Mouse (Mus musculus): ENCODE measurements around the gene Htra2.

The Htra2 gene

DNA sequence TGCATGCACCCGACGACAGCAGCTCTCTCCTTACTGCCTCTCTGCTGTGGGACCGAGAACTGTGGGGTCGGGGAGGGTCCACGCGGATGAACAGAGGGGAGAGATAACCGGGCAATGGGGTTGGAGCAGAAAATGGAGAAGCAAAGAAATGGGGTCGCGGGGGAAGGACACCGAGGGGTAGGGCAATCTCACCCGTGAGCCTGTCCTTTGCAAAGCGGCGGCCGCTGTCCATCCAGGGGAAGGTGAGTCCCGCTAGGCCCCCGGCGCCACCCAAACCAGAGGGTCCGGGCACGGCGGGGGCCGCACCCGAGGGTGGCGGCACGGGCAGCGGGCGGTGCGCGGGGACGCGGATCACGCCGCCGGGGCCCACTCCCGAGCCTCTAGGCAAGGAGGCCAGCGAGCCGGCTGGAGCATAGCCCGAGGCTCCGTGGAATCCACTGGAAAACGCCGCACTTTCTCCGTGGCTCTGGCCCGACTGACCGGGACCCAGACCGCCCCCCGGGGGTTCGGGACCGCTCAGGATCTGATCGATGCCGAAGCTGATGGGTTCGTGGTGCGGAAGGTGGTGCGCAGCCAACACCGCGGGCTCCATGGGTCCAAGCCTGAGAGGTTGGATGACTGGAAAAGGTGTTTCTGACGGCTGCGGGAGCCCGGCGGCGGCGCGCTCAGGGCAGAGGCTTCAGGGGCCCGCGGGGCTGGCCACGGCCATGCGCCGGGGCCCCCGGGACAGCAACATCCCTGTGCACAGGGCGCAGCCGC, 14.6 kb upstream of the Htra2 start:
- no peak for DNase-seq (ENCODE audit: low spot score)

DNA sequence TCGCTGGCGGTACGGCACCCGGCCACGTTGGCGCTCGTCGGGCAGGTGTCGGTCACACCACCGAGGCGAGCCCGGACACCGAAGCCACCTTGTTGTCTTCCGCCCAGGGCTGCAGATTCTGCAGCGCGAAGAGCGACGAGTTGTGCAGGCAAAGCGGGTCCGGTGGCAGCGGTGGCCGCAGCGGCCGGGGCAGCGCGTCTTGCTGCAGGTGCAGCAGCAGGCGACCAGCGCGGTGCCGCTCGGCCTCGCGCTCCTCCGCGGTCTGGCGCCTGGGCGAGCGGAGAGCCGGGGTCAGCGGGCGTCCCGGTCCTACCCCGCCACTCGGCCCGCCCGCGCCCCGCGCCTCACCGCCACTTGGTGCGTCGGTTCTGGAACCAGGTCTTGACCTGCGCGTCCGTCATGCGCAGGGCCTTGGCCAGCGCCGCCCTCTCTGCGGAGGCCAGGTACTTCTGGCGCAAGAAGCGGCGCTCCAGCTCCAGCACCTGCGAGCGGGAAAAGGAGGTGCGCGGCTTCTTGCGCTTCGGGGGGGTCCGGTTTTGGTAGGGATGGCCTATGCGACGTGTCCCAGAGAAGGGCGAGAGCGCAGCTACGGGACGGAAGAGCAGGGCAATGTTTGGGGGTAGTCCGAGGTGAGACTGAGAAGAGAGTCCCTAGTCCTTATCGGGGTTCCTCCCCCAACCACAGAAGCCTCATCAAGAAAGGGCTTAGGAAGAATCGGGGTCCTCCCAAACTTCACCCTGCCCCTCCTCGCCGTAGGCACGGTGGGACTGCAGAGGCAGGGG, 13.8 kb upstream of the Htra2 start:
- DNase-seq (ENCODE audit: low spot score): no peak

DNA sequence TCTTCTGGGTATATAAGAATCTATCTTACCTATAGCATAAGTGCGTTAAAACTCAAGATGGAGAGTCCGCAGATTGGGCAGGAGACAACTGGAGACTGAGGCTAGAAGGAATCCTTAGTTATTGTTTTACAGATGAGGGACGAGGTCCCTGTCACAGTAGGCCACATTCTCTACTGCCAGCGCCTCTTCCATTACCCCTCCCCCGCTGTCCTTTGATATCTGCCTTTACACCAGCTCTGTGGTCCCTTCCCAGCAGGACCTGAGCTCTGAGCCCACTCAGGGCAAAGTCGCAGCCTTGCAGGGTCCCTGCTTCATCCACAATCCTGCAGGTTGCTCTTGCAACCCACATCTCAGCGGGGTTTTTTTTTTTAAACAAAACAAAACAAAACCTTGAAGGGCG, 13.1 kb upstream of the Htra2 start:
- no peak for DNase-seq (ENCODE audit: low spot score)

DNA sequence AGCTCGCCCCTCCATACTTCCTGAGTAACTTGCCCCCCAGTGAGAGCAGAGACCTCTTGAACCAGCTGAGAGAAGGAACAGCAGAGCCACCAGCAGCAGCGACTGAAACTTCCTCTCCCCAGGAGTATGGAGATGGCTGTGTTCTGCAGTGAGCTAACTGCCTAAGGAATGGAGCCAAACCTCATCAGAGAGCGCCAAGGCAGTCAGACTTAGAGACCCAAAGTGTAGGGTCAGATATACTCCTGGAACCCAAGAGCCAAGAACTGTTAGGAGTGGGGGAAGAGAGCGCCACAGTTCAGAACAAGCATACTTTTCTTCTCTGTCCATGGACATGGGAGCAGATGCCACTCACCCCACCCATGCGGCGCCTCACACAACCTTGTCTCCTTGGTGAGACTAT, 11.4 kb upstream of the Htra2 start:
- no peak for DNase-seq (ENCODE audit: low spot score)

DNA sequence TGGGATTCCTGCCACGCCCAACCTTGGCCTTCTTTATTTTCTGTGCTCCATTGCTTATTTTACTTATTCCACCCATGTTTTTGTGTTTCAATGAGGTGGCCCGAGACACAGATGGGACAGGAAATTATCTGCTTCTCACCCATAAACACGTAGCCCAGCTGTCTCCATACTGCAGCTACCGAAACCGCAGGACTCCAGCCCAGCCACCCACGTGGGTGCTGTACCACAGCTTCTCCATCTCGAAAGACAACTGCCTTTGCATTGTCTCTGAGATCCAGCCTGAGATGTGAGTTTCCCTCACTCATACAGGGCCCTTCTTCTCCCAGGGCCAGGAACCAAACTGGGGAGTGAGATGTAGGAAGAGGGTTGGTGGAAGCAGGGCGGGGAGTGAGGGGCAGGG, 10.9 kb upstream of the Htra2 start:
- no peak for DNase-seq (ENCODE audit: low spot score)

DNA sequence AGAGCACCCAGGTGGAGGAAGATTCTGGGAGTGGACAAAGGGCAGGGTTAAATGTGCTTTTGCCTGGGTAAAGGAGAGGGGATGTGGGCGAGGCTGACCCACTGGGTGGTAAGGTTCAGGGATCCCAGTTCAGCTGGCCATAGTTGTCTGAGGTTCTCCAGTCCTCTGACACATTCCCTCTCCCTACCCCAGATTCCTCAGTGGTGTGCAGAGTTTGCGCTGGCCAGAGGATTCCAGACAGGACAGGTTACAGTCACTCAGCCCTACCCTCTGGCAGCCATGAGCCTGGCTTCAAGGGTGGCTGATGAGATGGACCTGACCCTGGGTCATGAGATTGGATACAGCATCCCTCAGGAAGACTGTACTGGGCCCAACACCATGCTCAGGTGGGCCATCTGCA, 3.7 kb upstream of the Htra2 start:
- DNase-seq (ENCODE audit: low spot score): no peak

DNA sequence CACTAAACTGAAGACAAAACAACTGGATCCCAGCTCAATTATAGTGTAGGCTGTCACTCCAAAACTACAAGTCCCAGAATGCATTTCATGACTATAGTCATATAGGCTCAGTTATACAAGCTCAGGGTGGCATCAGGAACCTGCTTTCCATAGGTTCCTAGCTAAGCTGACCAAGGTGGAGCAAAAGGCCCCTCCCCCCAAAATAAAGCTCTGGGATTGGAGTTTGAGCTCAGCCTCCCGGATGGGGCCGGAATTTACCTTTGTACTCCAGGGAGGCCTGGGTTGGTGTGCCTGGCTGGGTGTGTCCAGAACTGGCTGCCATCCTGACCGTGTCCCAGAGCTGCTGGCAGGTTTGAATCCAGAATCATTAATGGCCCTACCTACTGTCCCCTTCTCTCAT, 2.7 kb upstream of the Htra2 start, which contains the start of gene Dqx1:
TSS of gene Dqx1 (plus strand) at position 55 of the 400 bp plus-strand sequence.
- no peak for DNase-seq (ENCODE audit: low spot score)

DNA sequence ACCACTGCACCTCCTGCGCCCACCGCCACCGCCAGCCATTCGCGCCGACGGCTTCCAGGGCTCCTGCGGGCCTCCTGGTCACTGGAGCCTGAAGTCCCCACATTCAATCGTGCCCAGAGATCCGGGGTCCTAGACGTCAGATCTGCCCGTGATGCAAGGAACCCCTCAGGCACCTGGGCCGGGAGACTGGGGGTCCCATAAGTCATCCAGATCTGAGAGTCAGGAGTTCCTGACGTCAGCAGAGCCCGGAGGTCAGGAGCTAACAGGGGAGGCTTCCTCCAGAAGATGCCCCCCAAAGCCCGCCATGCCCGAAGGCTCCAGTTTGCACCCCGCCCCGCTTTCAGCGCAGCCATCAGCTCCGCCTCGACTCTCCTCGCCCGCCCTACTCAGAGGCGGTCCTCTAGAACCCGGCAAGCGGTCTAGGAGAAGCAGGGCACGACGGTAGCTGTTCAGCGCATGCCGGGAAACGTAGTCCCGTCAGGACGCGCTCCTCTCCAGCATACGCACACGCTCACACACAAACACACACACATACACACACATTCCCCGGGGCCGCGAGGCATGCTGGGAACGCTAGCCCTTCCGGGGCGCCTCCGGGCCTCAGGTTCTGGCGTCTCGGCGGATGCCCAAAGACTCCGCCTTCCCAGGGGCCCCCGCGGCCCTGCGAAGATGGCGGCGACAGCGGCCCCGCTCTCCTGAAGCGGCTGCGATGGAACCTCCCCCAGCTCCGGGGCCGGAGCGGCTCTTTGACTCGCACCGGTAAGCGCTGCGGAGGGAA, 810 bp downstream of the Htra2 start, which contains the start of gene Aup1:
TSS of gene Aup1 (plus strand) at position 448 of the 778 bp plus-strand sequence.
- peak; percentile 97 for DNase-seq (ENCODE audit: low spot score)

DNA sequence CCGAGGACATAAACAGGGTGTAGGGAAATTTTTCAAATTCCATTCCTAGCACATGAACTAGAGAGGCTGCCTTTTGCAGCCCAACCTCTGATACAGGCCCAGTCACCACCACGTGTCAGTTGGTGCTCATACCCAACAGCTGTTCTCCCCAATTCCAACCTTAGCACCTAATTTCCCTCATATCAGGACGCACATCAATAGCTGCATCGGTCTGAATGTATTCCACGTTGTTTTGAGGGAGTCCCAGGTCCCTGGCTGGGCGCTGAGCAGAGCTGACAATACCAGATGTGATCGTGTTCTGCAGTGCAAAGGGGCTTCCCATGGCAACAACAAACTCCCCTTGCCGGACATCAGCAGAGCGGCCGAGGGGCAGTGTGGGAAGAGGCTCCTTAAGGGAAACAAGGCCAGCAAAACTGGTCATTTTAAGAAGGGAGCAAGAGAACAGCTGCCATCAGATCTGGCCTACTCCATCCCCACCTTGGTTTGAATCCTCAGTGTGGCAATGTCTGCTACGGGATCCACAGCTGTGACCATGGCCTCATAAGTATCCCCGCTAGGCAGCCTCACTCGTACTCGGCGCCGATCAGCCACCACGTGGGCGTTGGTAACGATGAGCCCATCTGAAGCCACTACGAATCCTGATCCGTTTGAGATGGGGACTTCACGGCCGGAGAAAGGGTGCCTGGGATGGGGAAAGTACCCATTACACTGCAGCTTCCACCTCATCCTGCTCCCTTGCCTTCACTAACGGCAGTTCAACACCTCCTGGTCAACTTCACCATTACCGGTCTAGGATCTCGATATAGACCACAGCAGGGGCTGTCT, 1.7 kb downstream of the Htra2 start:
- DNase-seq (ENCODE audit: low spot score): peak; percentile 42

DNA sequence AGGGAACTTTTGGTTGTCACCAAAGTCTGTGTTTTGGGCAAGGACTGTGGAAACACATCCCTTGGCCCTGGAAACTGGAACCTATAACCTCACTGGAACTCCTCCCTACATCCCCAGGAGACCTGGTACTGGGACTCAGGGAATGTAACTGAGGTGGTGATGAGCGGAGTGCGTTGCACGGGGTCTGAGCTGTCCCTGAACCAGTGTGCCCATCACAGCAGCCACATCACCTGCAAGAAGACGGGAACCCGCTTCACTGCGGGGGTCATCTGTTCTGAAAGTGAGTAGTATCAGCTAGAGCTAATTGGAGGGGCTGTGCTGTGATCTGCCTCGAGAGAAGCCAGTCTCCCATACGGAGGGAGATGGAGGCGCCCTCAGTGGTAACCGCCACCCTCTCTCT, 5.7 kb downstream of the Htra2 start:
- no peak for DNase-seq (ENCODE audit: low spot score)

DNA sequence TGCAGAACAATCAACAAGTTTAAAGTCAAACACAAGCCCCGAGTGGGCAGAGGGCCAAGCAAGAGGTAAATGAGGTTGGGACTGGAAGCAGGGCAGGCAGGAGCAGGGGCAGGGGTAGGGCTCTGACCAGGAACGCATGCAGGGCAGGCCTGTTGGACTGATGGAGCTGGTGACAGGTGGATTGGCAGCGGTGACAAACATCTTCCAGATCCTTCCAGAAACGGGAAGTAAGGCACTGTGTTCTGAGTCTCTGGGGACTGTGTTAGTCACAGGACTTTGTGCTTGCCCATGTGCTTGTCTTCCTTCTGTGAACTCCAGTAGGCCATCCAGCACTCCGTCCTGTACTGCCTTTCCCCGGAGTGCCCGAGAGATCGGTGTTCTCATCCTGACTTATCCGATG, 10.3 kb downstream of the Htra2 start:
- DNase-seq (ENCODE audit: low spot score): no peak

DNA sequence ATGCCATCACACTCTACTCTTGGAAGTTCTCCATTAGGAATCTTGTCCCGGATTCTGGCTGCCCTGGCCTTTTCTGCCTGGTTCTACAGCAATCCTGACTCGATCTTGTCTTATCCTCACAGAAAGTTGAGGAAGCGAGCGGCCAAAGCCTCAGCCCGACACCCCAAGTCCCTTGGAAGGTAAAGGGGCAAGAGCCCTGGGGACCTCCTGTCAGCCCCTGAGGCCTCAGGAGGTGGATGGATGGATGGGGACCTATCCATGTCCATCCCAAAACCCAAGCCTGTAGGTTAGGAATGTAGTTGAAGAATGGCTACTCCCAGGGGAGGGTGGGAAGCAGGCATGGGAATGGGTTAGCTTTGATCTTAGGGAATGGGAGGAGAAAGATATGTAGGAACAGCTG, 11.1 kb downstream of the Htra2 start:
- no peak for DNase-seq (ENCODE audit: low spot score)

DNA sequence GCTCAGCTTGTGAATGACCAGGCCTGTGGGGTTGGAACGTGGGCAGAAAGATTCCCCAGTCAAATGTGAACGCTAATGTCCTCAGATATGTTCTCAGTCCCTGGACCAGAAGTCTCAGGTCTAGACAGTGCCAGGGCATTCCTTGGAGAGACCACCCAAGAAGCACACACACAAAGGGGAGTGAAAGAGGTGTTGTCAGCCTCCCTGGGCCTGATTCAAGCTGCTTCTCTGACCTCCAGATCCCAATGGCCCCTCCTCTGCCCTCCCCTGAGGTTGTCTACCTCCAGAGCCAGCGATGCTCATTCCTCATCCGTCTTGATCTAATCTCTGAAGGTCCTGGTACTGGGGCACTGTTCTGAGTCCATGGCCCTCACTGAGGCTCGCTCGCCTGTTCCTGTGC, 11.5 kb downstream of the Htra2 start:
- no peak for DNase-seq (ENCODE audit: low spot score)

DNA sequence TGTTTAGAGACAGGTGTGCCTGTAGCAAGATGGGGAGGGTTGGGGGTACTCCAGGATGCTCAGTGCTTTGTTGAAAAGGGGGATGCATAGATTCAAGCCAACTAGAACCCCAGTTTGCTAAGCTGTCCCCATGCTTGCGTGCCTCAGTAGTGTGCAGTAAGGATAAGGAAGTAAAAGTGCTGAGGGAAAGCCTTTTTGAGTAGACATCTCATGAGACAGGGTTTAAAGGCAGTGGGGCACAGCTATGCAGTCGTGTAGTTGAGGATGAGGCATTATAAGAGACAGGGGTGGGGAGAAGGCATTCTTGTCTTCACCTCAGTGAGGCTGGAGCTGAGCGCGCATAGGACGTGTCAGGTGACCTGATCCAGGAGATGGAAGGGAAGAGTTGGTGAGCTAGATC, 14.5 kb downstream of the Htra2 start:
- DNase-seq (ENCODE audit: low spot score): no peak

DNA sequence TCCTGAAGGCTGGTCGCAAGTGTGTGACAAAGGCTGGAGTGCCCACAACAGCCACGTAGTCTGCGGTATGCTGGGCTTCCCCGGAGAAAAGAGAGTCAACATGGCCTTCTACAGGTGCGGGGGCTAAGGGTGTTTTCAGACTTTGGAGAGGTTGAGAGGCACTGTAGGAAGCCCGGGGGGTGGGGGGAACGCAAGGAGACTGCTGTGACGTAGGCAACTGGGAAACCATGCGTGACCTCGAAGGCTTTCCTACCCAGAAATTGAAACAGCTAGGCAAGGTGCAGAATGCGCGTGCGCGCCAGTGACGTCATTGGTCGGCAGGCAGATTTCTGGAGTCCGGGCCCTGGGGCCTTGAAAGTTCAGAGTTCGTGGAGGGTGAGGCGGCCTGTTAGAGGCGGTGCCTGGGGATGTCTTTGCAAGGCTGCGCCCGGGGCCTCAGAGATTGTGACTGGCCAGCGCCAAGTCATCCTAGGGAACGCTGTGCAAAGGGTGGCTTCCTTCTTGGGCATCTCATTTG, 16.5 kb downstream of the Htra2 start:
- DNase-seq (ENCODE audit: low spot score): peak; percentile 94

DNA sequence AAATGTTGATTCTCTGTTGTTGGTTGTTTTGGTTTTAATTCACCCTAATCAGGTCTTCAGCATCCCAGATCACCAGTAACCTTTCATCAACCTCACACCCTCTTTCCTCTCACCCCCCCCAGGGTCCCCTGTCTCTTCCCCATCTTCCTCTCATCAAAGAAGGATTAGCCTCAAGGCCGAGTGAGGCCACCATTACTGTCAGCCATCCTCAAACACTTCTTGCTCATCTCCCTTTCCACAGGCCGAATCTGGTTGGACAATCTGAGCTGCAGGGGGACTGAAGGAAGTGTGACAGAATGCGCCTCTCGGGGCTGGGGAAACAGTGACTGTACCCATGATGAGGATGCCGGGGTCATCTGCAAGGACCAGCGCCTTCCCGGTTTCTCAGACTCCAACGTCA, 17.9 kb downstream of the Htra2 start:
- no peak for DNase-seq (ENCODE audit: low spot score)

DNA sequence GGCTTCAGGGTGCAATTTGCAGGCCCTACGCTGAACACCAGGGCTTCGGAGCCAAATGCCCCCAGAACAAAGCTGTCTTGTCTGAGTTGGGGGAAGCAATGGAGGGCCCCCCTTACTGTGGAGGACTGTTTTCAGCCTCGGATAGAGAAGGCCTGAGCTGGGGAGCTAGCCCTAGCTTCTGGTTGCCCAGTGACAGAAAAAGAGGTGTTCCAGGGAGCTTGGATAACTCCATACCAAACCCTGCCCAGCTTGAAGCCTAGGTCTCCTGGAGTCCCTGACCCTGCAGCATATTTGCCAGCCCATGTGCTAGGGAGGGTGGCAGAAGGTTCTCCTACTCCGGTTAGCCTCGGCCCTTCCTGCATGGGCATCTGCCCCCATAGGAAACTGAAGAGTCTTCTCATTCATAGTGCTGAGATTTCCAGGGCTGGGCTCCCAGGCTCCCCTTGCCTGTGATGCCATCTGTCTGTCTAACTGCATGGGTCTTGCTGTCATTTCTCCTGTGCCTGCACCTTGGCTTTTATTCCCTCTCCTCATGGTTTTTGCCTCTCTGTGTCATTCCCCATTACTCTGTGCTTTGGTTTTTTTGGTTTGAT, 20.5 kb downstream of the Htra2 start:
- no peak for DNase-seq (ENCODE audit: low spot score)

DNA sequence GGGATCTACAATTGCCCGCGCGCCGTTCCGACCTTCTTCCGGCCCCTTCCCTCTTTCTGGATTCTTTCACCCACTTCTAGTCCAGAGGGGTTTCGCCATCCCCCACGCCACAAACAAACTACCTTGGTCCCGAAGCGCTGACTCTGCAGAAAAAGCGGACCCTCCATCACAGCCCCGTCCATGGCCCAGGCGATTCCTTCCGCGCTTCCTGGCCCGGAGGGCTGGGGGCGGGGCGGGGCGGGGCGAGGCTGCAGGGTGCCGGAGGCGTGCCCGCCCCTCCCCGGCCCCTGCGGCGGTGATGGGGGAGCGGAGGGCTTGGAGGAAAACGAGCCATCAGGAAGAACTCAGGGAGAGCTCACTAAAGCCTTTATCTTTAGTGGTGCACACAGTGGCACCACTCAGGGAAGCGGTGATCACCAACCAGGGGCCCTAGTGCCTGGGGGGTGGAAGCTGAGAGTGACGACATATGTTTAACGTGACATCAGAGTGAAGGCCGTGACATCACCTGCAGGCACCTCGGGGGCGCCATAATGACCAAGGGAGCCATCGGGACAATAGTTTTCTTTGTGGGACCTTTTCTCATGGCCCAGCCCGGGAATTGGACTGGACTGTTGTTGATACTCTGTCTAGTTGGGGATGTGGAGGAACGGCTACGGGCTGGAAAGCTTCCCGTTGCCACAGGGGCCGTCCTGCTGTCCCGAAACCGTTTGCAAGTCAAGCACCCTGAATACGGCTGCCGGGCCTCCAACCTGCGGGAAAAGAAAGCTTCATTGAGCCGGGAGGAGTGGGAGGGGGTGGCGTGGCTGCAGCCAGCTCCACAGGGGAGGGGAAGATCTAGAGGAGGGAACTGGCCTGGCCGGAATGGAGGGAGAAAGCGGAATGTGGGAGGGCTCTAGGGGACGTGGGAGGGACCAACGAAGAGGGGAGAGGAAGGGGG, 21.6 kb downstream of the Htra2 start, which contains the start of the genes Dok1 and Loxl3:
TSS of gene Dok1 (minus strand) at position 223 of the 937 bp plus-strand sequence.
TSS of gene Loxl3 (plus strand) at position 925 of the 937 bp plus-strand sequence.
- peak; percentile 72 for DNase-seq (ENCODE audit: low spot score)

DNA sequence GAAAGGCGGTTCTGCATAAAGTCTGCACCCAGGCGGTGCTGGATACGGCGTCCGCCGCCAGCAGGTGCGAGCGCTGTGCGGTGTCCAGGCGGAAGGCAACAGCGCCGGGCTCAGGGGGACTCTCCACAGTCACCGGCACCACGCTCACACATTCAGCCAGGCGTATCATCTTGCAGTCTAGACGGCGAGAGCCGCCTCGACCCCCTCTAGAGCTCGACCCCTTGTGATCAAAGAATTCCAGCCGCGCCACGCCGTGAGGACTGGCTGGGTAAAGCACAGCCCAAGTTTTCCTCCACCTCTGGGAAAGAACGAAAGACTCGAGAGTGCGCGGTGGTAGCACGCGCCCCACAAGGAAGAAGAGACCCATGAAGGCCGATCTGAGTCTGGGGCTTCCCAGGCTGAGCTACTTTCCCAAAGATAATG, 22.3 kb downstream of the Htra2 start:
- DNase-seq (ENCODE audit: low spot score): peak; percentile 46
